Mouse (Mus musculus) embryonic facial prominence, embryonic 11.5 days (tissue): ENCODE measurements around the gene Olfr504. TPM values are rescaled to one million over a fixed set of nuclear protein-coding genes. Genes with fewer than 3 reads are reported as not detected.
"Not testable (repeated sequence)": the region's sequence is repeated elsewhere in the genome, so short reads cannot be mapped to it uniquely, and the experiment has no call there.

Experiments used
- ATAC-seq: fragments of 200-750 bp; cut with Nextera tagmentation; replicated peaks from 2 replicates; pipeline ENCODE4 v1.8.0; 2017; ENCODE audit warnings: low read depth; ENCODE audit not compliant: insufficient number of reproducible peaks, low FRiP score, low TSS enrichment
- DNase-seq: peaks from one replicate; pipeline ENCODE4 v3.0.0-alpha.2; 2015; ENCODE audit warnings: low spot score
- H3K27ac ChIP-seq: fragments of 300-500 bp; sonication (generic); replicated peaks from 2 replicates; pipeline ENCODE4 v1.5.1; 2014; ENCODE audit warnings: mild to moderate bottlenecking, low read depth, low read length, control low read depth
- H3K27me3 ChIP-seq: fragments of 300-500 bp; sonication (generic); 2 replicates; pipeline ENCODE4 v1.6.1; 2014; ENCODE audit warnings: mild to moderate bottlenecking, low read length, moderate library complexity, mixed read lengths; ENCODE audit not compliant: control insufficient read depth, insufficient read depth
- H3K36me3 ChIP-seq: fragments of 300-500 bp; sonication (generic); replicated peaks from 2 replicates; pipeline ENCODE4 v1.6.1; 2014; ENCODE audit warnings: low read depth, mild to moderate bottlenecking, low read length, moderate library complexity, mixed read lengths; ENCODE audit not compliant: control insufficient read depth, insufficient read depth
- H3K4me1 ChIP-seq: fragments of 300-500 bp; sonication (generic); 2 replicates; pipeline ENCODE4 v1.6.1; 2014; ENCODE audit warnings: low read length, mixed read lengths; ENCODE audit not compliant: control insufficient read depth, insufficient read depth
- H3K4me2 ChIP-seq: fragments of 300-500 bp; sonication (generic); 2 replicates; pipeline ENCODE4 v1.6.1; 2014; ENCODE audit warnings: low read depth, mild to moderate bottlenecking, control low read depth, low read length, moderate library complexity
- H3K4me3 ChIP-seq: fragments of 300-500 bp; sonication (generic); 2 replicates; pipeline ENCODE4 v1.5.1; 2014; ENCODE audit warnings: low read depth, low read length, control low read depth
- H3K9ac ChIP-seq: fragments of 300-500 bp; sonication (generic); replicated peaks from 2 replicates; pipeline ENCODE4 v1.6.1; 2014; ENCODE audit warnings: mild to moderate bottlenecking, control low read depth, low read length
- H3K9me3 ChIP-seq: fragments of 300-500 bp; sonication (generic); replicated peaks from 2 replicates; pipeline ENCODE4 v1.6.1; 2016; ENCODE audit warnings: mild to moderate bottlenecking, low read length, inconsistent platforms, mixed read lengths; ENCODE audit not compliant: control insufficient read depth
- WGBS: fragments of 180-500 bp; shearing (Covaris S2); extraction: QIAGEN DNeasy Blood & Tissue Kit; methylation state at CpG from one replicate; pipeline ENCODE4 v1.1.7; 2014; 5-methylcytosine and 5-hydroxymethylcytosine counted together
- polyA plus RNA-seq: library from polyadenylated mRNA; unstranded; fragments of >200 nt; fragmentation: Nextera tagmentation; extraction: Ambion mirVana; gene quantifications from 2 replicates; pipeline ENCODE4 v1.2.1, GENCODE M21; 2014

Olfr504 gene
- not detected in 2 replicates for polyA plus RNA-seq

GRCm38 (mm10) chr7:108565693-108566092, at the start of gene Olfr504:
Gene Olfr504, minus strand, starts transcription at chr7:108565793.
- Histone ChIP-seq H3K9ac (no peak within 1 kb of the TSS), H3K4me3 (no peak within 1 kb of the TSS), H3K4me2 (no peak within 1 kb of the TSS), H3K4me1 (no peaks in the 10 kb centered on the region), H3K27ac (no peak within 1 kb of the TSS), H3K36me3 (no peaks in the 10 kb centered on the region), H3K27me3 (no peaks in the 10 kb centered on the region), H3K9me3 (no peaks in the 10 kb centered on the region)
- DNase-seq = no peak
- no peak for ATAC-seq
- WGBS = 85% methylated on average over 1 of the region's 1 CpGs

GRCm38 (mm10) chr7:108614110-108614509, 48.5 kb upstream of the Olfr504 start:
- no peak for ATAC-seq
- H3K9me3 ChIP-seq = no peaks in the 10 kb centered on the region
- no peak overlapping the region for H3K4me3 ChIP-seq
- no peaks in the 10 kb centered on the region for H3K27me3 ChIP-seq
- no peaks in the 10 kb centered on the region for H3K36me3 ChIP-seq
- H3K9ac ChIP-seq = no peak overlapping the region
- no peaks in the 10 kb centered on the region for H3K4me1 ChIP-seq
- WGBS = 77% methylated on average over 2 of the region's 2 CpGs
- H3K27ac ChIP-seq = no peak overlapping the region
- DNase-seq = no peak
- H3K4me2 ChIP-seq = no peak overlapping the region

- ATAC-seq (no peak), DNase-seq (no peak)
- Histone ChIP-seq H3K4me1 (no peaks in the 10 kb centered on the region), H3K36me3 (no peaks in the 10 kb centered on the region), H3K9me3 (no peaks in the 10 kb centered on the region), H3K9ac (no peak within 1 kb of the TSS), H3K4me3 (no peak within 1 kb of the TSS), H3K27ac (no peak within 1 kb of the TSS), H3K4me2 (no peak within 1 kb of the TSS), H3K27me3 (no peaks in the 10 kb centered on the region)
These were observed 44.9 kb upstream of the Olfr504 start, which contains the start of gene Olfr506 for GRCm38 (mm10) chr7:108610487-108610886. Gene Olfr506, plus strand, starts transcription at chr7:108610787.

GRCm38 (mm10) chr7:108601916-108602315, 36.3 kb upstream of the Olfr504 start:
- not testable (repeated sequence) for H3K27me3 ChIP-seq, H3K9ac ChIP-seq, H3K4me3 ChIP-seq, H3K27ac ChIP-seq, H3K4me2 ChIP-seq, DNase-seq, H3K36me3 ChIP-seq, H3K4me1 ChIP-seq, ATAC-seq, H3K9me3 ChIP-seq
- WGBS = 75% methylated on average over 3 of the region's 3 CpGs

- no peak overlapping the region for H3K9ac ChIP-seq
- 79% methylated on average over 1 of the region's 1 CpGs for WGBS
These were observed 24.2 kb upstream of the Olfr504 start for GRCm38 (mm10) chr7:108589797-108590196.

GRCm38 (mm10) chr7:108544227-108544626, 21.4 kb downstream of the Olfr504 start, which contains the start of gene Olfr503:
Gene Olfr503, plus strand, starts transcription at chr7:108544527.
- H3K4me1 ChIP-seq, H3K4me2 ChIP-seq, H3K27ac ChIP-seq, H3K9me3 ChIP-seq, ATAC-seq, H3K27me3 ChIP-seq, DNase-seq, H3K36me3 ChIP-seq, H3K9ac ChIP-seq, H3K4me3 ChIP-seq: not testable (repeated sequence)
- 58% methylated on average over 1 of the region's 1 CpGs for WGBS

More at GRCm38 (mm10) chr7:108589797-108590196, 24.2 kb upstream of the Olfr504 start:
- no peak overlapping the region for H3K4me3 ChIP-seq
- H3K27ac ChIP-seq = no peak overlapping the region
- no peak for DNase-seq
- ATAC-seq = no peak
- no peaks in the 10 kb centered on the region for H3K27me3 ChIP-seq
- H3K9me3 ChIP-seq = no peaks in the 10 kb centered on the region
- H3K4me1 ChIP-seq = no peaks in the 10 kb centered on the region
- no peak overlapping the region for H3K4me2 ChIP-seq
- no peaks in the 10 kb centered on the region for H3K36me3 ChIP-seq

- 85% methylated on average over 13 of the region's 13 CpGs for WGBS
- Histone ChIP-seq H3K9me3 (no peaks in the 10 kb centered on the region), H3K4me2 (no peak overlapping the region), H3K27ac (no peak overlapping the region), H3K9ac (no peak overlapping the region), H3K27me3 (no peaks in the 10 kb centered on the region), H3K4me1 (no peaks in the 10 kb centered on the region), H3K4me3 (no peak overlapping the region), H3K36me3 (no peaks in the 10 kb centered on the region)
- no peak for ATAC-seq
- no peak for DNase-seq
These were observed 23.2 kb downstream of the Olfr504 start for GRCm38 (mm10) chr7:108542416-108542815.

- WGBS = 73% methylated on average over 1 of the region's 1 CpGs
- no peaks in the 10 kb centered on the region for H3K4me1 ChIP-seq
- DNase-seq (no peak), ATAC-seq (no peak)
- no peaks in the 10 kb centered on the region for H3K9me3 ChIP-seq
- no peak within 1 kb of the TSS for H3K4me3 ChIP-seq
- H3K27me3 ChIP-seq = no peaks in the 10 kb centered on the region
- H3K27ac ChIP-seq = no peak within 1 kb of the TSS
- no peaks in the 10 kb centered on the region for H3K36me3 ChIP-seq
- no peak within 1 kb of the TSS for H3K4me2 ChIP-seq
- H3K9ac ChIP-seq = no peak within 1 kb of the TSS
These were observed 40.6 kb downstream of the Olfr504 start, which contains the start of gene Olfr502 for GRCm38 (mm10) chr7:108524965-108525364. Gene Olfr502, minus strand, starts transcription at chr7:108525065.
